Mouse (Mus musculus) heart, embryonic 11.5 days (tissue): ENCODE measurements around the gene 9530053A07Rik. TPM values are rescaled to one million over a fixed set of nuclear protein-coding genes. Genes with fewer than 3 reads are reported as not detected.
A peak's percentile ranks its signal among the peaks of the same experiment; 100 is the strongest.
"Not testable (repeated sequence)": the region's sequence is repeated elsewhere in the genome, so short reads cannot be mapped to it uniquely, and the experiment has no call there.

Experiments used
- ATAC-seq: fragments of 200-750 bp; cut with Nextera tagmentation; replicated peaks from 2 replicates; pipeline ENCODE4 v1.8.0; 2017; ENCODE audit warnings: moderate library complexity; ENCODE audit not compliant: insufficient number of reproducible peaks, low FRiP score, low TSS enrichment
- H3K27ac ChIP-seq: fragments of 300-500 bp; sonication (generic); 2 replicates; pipeline ENCODE4 v1.5.1; 2014; ENCODE audit warnings: mild to moderate bottlenecking, low read depth, low read length
- H3K27me3 ChIP-seq: fragments of 300-500 bp; sonication (generic); 2 replicates; pipeline ENCODE4 v1.6.1; 2014; ENCODE audit warnings: mild to moderate bottlenecking, low read length, mixed read lengths; ENCODE audit not compliant: control insufficient read depth, insufficient read depth
- H3K36me3 ChIP-seq: fragments of 300-500 bp; sonication (generic); 2 replicates; pipeline ENCODE4 v1.6.1; 2014; ENCODE audit warnings: mild to moderate bottlenecking, low read length, moderate library complexity, mixed read lengths; ENCODE audit not compliant: control insufficient read depth, insufficient read depth
- H3K4me1 ChIP-seq: fragments of 300-500 bp; sonication (generic); 2 replicates; pipeline ENCODE4 v1.6.1; 2014; ENCODE audit warnings: low read length; ENCODE audit not compliant: control insufficient read depth, insufficient read depth
- H3K4me2 ChIP-seq: fragments of 300-500 bp; sonication (generic); 2 replicates; pipeline ENCODE4 v1.6.1; 2014; ENCODE audit warnings: mild to moderate bottlenecking, moderate library complexity
- H3K4me3 ChIP-seq: fragments of 300-500 bp; sonication (generic); 2 replicates; pipeline ENCODE4 v1.5.1; 2014; ENCODE audit warnings: low read depth, low read length
- H3K9ac ChIP-seq: fragments of 300-500 bp; sonication (generic); 2 replicates; pipeline ENCODE4 v1.6.1; 2014; ENCODE audit warnings: mild to moderate bottlenecking, low read depth, low read length, moderate library complexity
- H3K9me3 ChIP-seq: fragments of 300-500 bp; sonication (generic); replicated peaks from 2 replicates; pipeline ENCODE4 v1.6.1; 2016; ENCODE audit warnings: low read length; ENCODE audit not compliant: control insufficient read depth
- WGBS: fragments of 180-500 bp; shearing (Covaris S2); extraction: QIAGEN DNeasy Blood & Tissue Kit; methylation state at CpG from one replicate; pipeline ENCODE4 v1.1.7; 2014; ENCODE audit not compliant: insufficient replicate concordance; 5-methylcytosine and 5-hydroxymethylcytosine counted together
- polyA plus RNA-seq: library from polyadenylated mRNA; unstranded; fragments of >200 nt; fragmentation: Nextera tagmentation; extraction: Ambion mirVana; gene quantifications from 2 replicates; pipeline ENCODE4 v1.2.1, GENCODE M21; 2014

Gene 9530053A07Rik
- not detected in 2 replicates for polyA plus RNA-seq

DNA sequence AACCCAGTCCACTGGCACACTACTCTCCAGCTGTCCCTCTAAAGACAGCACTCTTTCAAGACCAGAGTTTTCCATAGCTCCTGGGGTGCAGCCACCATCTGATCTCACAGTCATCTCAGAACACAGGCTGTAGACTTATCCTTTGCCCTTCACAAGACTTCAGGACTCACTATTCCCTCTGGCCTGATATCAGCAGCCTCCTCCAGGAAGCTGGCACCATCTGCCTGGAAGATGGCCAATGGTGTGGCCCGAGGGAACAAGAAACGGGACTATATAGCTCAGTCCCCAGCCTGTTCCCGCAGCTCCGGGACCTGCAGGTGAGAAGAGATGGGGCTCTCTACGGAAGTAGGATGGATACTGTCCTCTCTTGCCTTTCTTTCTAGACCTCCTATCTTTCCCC is at the start of gene 9530053A07Rik:
Gene 9530053A07Rik, plus strand, starts transcription at position 301 of the 400 bp plus-strand sequence.
- 87% methylated on average over 5 of the region's 5 CpGs for WGBS
- no peak for ATAC-seq
- no peaks in the 10 kb centered on the region for H3K36me3 ChIP-seq
- no peaks in the 10 kb centered on the region for H3K9me3 ChIP-seq
- no peak within 1 kb of the TSS for H3K27ac ChIP-seq
- no peak within 1 kb of the TSS for H3K4me3 ChIP-seq
- H3K4me2 ChIP-seq = no peak within 1 kb of the TSS
- H3K27me3 ChIP-seq = no peaks in the 10 kb centered on the region
- H3K4me1 ChIP-seq = no peaks in the 10 kb centered on the region
- H3K9ac ChIP-seq = no peak within 1 kb of the TSS

DNA sequence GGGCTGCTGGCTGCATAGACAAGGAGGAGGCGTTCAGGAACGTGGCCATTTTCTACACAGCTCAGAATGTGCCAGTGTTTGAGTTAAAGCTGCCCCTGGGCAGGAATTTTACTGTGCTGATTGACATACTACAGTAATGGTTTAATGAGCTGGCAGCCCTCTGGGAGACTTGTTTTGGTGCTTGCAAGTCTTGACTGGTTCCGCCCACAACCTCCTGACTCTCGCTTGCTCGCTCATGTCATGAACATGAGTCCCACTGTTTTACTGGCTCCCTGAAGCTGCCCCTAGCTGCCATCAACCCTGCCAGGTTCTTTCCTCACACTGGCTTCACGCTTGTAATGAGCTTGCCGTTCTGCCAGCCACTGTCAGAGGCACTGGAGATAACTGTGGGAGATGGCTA is 45.1 kb upstream of the 9530053A07Rik start:
- no peak overlapping the region for H3K4me3 ChIP-seq
- no peaks in the 10 kb centered on the region for H3K36me3 ChIP-seq
- no peak overlapping the region for H3K27ac ChIP-seq
- no peak overlapping the region for H3K9ac ChIP-seq
- no peaks in the 10 kb centered on the region for H3K9me3 ChIP-seq
- ATAC-seq = no peak
- H3K4me1 ChIP-seq = no peaks in the 10 kb centered on the region
- no peak overlapping the region for H3K4me2 ChIP-seq
- H3K27me3 ChIP-seq = no peaks in the 10 kb centered on the region
- WGBS = 63% methylated on average over 7 of the region's 7 CpGs

DNA sequence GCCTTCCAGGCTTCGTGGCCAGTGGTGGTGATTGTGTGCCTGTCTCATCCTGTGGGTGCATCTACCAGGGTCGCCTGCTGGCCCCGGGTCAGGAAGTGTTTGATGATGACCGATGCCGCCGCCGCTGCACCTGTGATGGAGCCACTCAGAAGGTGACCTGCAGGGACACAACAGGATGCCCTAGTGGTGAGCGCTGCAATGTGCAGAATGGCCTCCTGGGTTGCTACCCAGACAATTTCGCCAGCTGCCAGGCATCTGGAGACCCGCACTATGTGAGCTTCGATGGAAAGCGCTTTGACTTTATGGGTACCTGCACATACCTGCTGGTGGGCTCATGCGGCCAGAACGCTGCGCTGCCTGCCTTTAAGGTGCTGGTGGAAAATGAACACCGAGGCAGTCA is 43.0 kb upstream of the 9530053A07Rik start:
- Histone ChIP-seq H3K4me2 (no peak overlapping the region), H3K27ac (no peak overlapping the region), H3K36me3 (no peaks in the 10 kb centered on the region), H3K9me3 (no peaks in the 10 kb centered on the region), H3K27me3 (no peaks in the 10 kb centered on the region), H3K9ac (no peak overlapping the region), H3K4me1 (no peaks in the 10 kb centered on the region), H3K4me3 (no peak overlapping the region)
- ATAC-seq = no peak
- WGBS = 72% methylated on average over 16 of the region's 16 CpGs

DNA sequence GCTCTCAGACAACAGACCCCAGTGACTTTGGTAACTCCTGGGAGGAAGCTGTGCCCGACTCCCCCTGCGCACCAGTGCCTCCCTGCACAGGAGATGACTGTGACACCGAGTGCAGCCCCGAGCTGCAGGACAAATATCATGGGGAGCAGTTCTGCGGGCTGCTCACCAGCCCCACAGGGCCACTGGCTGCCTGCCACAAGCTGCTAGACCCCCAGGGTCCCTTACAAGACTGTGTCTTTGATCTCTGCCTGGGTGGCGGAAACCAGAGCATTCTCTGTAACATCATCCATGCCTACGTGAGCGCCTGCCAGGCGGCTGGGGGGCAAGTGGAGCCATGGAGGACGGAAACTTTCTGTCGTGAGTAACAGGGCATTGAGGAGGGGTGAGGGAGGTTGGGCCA is 35.7 kb upstream of the 9530053A07Rik start:
- Histone ChIP-seq H3K9ac (no peak overlapping the region), H3K4me3 (no peak overlapping the region), H3K4me1 (no peaks in the 10 kb centered on the region), H3K36me3 (no peaks in the 10 kb centered on the region), H3K4me2 (no peak overlapping the region), H3K9me3 (no peaks in the 10 kb centered on the region), H3K27me3 (0 out of 2 replicates have a peak, but pooled peaks cover 3% of the 10 kb centered on the region), H3K27ac (no peak overlapping the region)
- no peak for ATAC-seq
- WGBS = 34% methylated on average over 11 of the region's 11 CpGs

DNA sequence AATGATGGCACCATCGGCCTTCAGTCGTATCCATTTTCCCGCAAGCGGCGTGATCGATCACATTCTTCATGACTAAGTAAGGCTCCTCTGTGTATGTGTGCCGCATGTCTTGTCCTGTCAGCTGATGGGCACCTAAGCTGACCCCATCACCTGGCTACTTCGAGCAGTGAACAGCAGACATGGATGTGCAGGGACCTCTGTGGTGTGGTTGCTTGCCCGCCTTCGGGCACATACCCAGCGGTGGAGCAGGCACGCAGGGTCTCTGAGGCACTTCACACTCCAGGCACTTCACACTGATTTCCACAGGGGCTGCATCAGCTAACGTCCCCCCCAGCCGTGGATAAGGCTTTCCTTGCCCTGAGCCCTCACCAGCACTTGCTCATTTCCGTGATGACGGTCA is 30.2 kb upstream of the 9530053A07Rik start:
- Histone ChIP-seq H3K4me2 (no peak overlapping the region), H3K9me3 (0 out of 2 replicates have a peak, but pooled peaks cover 2% of the 10 kb centered on the region), H3K36me3 (no peaks in the 10 kb centered on the region), H3K4me1 (no peaks in the 10 kb centered on the region), H3K9ac (no peak overlapping the region), H3K4me3 (no peak overlapping the region), H3K27me3 (no peaks in the 10 kb centered on the region; the same call in 1 of the 2 replicates), H3K27ac (no peak overlapping the region)
- ATAC-seq = no peak
- WGBS = 87% methylated on average over 16 of the region's 16 CpGs

DNA sequence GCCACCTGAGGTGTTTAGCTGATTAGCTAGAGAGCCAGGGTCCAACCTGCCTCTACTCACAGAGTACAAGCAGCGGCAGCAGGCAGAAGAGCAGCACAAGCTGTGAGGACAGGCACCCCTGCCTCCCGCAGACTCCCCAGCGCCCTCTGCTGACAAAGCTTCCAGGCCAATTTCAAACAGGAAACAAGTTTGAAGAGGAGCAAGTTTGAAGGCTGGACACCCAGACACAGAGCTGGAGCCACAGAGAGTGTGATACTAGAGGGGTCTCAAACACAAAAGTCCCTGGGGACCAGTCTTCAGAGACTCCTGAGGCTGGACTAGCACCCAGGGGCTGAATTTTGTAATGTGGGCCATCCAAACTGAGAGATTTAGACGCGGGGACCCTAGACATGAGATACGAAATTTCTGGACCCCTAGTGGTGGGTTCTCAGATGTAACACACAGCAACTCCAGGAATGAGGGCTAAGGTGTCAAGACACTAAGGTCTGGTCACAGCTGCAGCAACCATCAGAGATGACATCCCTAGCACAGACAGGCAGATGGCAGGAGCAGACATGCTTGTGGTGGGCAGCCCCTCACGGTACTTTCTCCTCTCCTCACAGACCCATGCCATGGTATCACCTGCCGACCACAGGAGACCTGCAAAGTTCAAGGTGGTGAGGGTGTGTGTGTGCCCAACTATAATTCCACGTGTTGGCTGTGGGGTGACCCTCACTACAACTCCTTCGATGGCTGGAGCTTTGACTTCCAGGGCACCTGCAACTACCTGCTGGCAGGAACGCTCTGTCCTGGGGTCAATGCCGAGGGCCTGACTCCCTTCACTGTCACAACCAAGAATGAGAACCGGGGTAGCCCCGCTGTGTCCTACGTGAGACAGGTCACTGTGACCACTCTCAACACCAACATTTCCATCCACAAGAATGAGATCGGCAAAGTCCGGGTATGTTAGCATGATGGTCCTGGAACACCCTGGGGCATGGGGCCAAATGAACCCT is 28.4 kb upstream of the 9530053A07Rik start:
- no peaks in the 10 kb centered on the region for H3K36me3 ChIP-seq
- no peak overlapping the region for H3K4me3 ChIP-seq
- H3K27me3 ChIP-seq = peaks cover 6% of the 10 kb centered on the region
- H3K4me1 ChIP-seq = no peaks in the 10 kb centered on the region
- no peak overlapping the region for H3K27ac ChIP-seq
- H3K9ac ChIP-seq = no peak overlapping the region
- 0 out of 2 replicates have a peak, but pooled peaks cover 2% of the 10 kb centered on the region for H3K9me3 ChIP-seq
- ATAC-seq = no peak
- WGBS = 59% methylated on average over 17 of the region's 17 CpGs
- no peak overlapping the region for H3K4me2 ChIP-seq

DNA sequence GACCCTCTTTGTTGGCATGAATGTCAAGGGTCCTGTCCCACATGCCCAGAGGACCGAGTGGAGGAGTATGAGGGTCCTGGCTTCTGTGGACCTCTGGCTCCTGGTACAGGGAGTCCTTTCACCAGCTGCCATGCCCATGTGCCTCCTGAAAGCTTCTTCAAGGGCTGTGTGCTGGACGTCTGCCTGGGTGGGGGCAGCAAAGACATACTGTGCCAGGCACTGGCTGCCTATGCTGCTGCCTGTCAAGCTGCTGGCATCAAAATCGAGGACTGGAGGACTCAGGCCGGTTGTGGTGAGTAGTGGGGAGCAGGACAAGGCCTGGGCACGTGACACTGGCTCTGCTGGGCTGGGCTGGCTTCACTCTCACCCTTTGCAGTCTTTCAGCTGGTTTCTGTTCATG is 26.3 kb upstream of the 9530053A07Rik start:
- not testable (repeated sequence) for H3K9me3 ChIP-seq, ATAC-seq, H3K36me3 ChIP-seq, H3K9ac ChIP-seq, H3K4me1 ChIP-seq, H3K4me2 ChIP-seq, H3K27ac ChIP-seq, H3K27me3 ChIP-seq, H3K4me3 ChIP-seq
- WGBS = 50% methylated on average over 5 of the region's 5 CpGs

DNA sequence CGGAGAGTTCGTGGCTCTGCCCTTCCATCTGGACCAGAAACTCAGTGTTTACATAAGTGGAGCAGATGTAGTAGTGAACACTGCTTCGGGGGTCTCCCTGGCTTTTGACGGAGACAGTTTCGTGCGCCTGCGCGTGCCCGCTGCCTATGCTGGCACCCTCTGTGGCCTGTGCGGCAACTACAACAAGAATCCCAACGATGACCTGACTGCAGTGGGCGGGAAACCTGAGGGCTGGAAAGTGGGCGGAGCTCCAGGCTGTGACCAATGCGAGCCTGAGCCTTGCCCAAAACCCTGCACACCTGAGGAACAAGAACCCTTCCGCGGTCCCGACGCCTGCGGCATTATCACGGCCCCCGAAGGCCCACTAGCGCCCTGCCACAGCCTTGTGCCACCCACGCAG is 24.6 kb upstream of the 9530053A07Rik start:
- Histone ChIP-seq H3K9me3 (no peaks in the 10 kb centered on the region), H3K36me3 (no peaks in the 10 kb centered on the region), H3K9ac (no peak overlapping the region), H3K27me3 (peaks cover 6% of the 10 kb centered on the region), H3K4me1 (no peaks in the 10 kb centered on the region), H3K4me2 (peak overlapping the region; percentile 37), H3K4me3 (peak overlapping the region; percentile 6; the same call in 1 of the 2 replicates), H3K27ac (no peak overlapping the region)
- 4% methylated on average over 23 of the region's 23 CpGs for WGBS
- ATAC-seq = no peak
